ENCODE assay signal across 9 mouse cellular contexts in the genomic region with DNA sequence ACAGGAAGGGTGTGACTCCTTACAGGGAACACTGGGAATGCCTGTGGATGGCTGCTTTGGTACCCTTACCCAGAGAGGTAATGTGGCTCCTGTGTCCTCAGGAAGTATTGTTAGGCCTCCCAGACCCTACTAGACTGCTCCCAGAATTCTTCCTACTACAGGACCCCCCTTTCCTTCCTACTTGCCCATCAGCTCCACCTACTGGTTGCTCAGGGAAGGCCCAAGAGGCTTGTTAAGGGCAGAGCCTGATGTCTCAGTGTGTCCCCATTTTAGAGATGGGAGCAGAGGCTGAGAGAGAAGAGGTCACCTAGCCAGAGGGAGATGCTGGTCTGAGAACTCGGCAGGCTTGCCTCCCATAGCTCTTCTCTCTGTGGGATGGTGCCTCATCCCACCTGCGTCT.
A peak's percentile ranks its signal among the peaks of the same experiment; 100 is the strongest.
DNase-seq lines count a peak whose midpoint lies in the region; ATAC-seq and TF ChIP-seq lines count a peak whose summit lies in the region.
"Had no signal": no experiment of that assay in that cellular context is flagged by ENCODE, and none has a peak within 500 bp of the region (broad histone marks: within the 10 kb centered on the region; RNA-seq: fewer than 3 reads in every experiment).

No protein-coding gene starts in this region.

- TF ChIP-seq POLR2A in embryonic fibroblast, embryonic 13.5 days (IDR thresholded peaks at IDR 0.05; ENCODE audit: low read depth, low read length): no peak

- H3K9me3 ChIP-seq in liver, embryonic 11.5 days (ENCODE audit: control insufficient read depth, low read length): no peaks in the 10 kb centered on the region
- H3K9me3 ChIP-seq in midbrain, embryonic 13.5 days: no peaks in the 10 kb centered on the region

- H3K9ac ChIP-seq in liver, embryonic 11.5 days (ENCODE audit: low read depth, low read length): no peak overlapping the region
- no peak overlapping the region for H3K9ac ChIP-seq in midbrain, embryonic 13.5 days (replicated peaks)

- no peak for ATAC-seq in liver, embryonic 11.5 days (replicated peaks; ENCODE audit: low FRiP score)
- ATAC-seq in midbrain, embryonic 13.5 days: no peak

- no peak overlapping the region for H3K4me3 ChIP-seq in liver, embryonic 11.5 days (ENCODE audit: low read depth, low read length)
- no peak overlapping the region for H3K4me3 ChIP-seq in embryonic fibroblast, embryonic 13.5 days (ENCODE audit: insufficient read depth, low read length)
- H3K4me3 ChIP-seq in midbrain, embryonic 13.5 days (replicated peaks): no peak overlapping the region
- H3K4me3 ChIP-seq: erythroblast, embryonic 14.5 days had no signal

- TF ChIP-seq CTCF in embryonic fibroblast, embryonic 13.5 days (IDR thresholded peaks at IDR 0.05; ENCODE audit: borderline replicate concordance, insufficient read depth, low read length): peak; percentile 31; the same call in 1 of the 2 replicates

- 72% methylated on average over 2 of the region's 2 CpGs for WGBS in liver, embryonic 11.5 days
- 81% methylated on average over 2 of the region's 2 CpGs for WGBS in midbrain, embryonic 13.5 days

- no peaks in the 10 kb centered on the region for H3K27me3 ChIP-seq in liver, embryonic 11.5 days (replicated peaks; ENCODE audit: control insufficient read depth, insufficient read depth, low read length)
- no peaks in the 10 kb centered on the region for H3K27me3 ChIP-seq in midbrain, embryonic 13.5 days

- H3K27ac ChIP-seq in liver, embryonic 11.5 days (ENCODE audit: low read depth, low read length): no peak overlapping the region
- no peak overlapping the region for H3K27ac ChIP-seq in embryonic fibroblast, embryonic 13.5 days (ENCODE audit: insufficient read depth, low read length)
- H3K27ac ChIP-seq in midbrain, embryonic 13.5 days: no peak overlapping the region

- peak; percentile 64 to 87 for DNase-seq in adrenal gland, adult (ENCODE audit: inconsistent age in 2 of 2, low spot score in 1 of 2)
- no peak for DNase-seq in adrenal gland, adult 8-10 months
- peak; percentile 43 for DNase-seq in liver
- no peak for DNase-seq in liver, embryonic 11.5 days (ENCODE audit: low spot score)
- DNase-seq in lung, postnatal 25 days (ENCODE audit: low spot score): peak; percentile 34
- no peak for DNase-seq in yolk sac, embryonic 10.5 days (ENCODE audit: low spot score)

- no peak overlapping the region for H3K4me2 ChIP-seq in liver, embryonic 11.5 days
- no peak overlapping the region for H3K4me2 ChIP-seq in midbrain, embryonic 13.5 days (replicated peaks)

- peaks cover 22% of the 10 kb centered on the region for H3K4me1 ChIP-seq in liver, embryonic 11.5 days (replicated peaks; ENCODE audit: control insufficient read depth, insufficient read depth, low read length)
- peaks cover 23% of the 10 kb centered on the region for H3K4me1 ChIP-seq in embryonic fibroblast, embryonic 13.5 days (ENCODE audit: control insufficient read depth, insufficient read depth, low read length)
- H3K4me1 ChIP-seq in midbrain, embryonic 13.5 days (replicated peaks): 0 out of 2 replicates have a peak, but pooled peaks cover 5% of the 10 kb centered on the region

- H3K36me3 ChIP-seq in liver, embryonic 11.5 days (ENCODE audit: control insufficient read depth, insufficient read depth, low read length): no peaks in the 10 kb centered on the region
- H3K36me3 ChIP-seq in midbrain, embryonic 13.5 days: no peaks in the 10 kb centered on the region

Comparison
In these comparisons a context has a peak if more than half of its experiments do, and no peak if none do; other contexts are left out.
1. DNase-seq: peak in adrenal gland, adult (2 of 2), liver (single experiment) and lung, postnatal 25 days (single experiment); none in adrenal gland, adult 8-10 months (single experiment), liver, embryonic 11.5 days (single experiment) and yolk sac, embryonic 10.5 days (single experiment).